Mouse (Mus musculus) small intestine, adult 10 weeks (tissue): ENCODE measurements around the gene Fam193b. TPM values are rescaled to one million over a fixed set of nuclear protein-coding genes. Genes with fewer than 3 reads are reported as not detected.

Source experiments
- polyA plus RNA-seq: library from polyadenylated mRNA; stranded (reverse); fragments of 350-450 nt; fragmentation: Illumina TruSeq; extraction: RNeasy Lipid Tissue Mini Kit (QIAGEN cat#74804); gene quantifications from one replicate; pipeline ENCODE4 v1.2.3, GENCODE M21; 2014; ENCODE audit warnings: low replicate concordance

Fam193b gene
- 3.7 TPM for polyA plus RNA-seq

DNA sequence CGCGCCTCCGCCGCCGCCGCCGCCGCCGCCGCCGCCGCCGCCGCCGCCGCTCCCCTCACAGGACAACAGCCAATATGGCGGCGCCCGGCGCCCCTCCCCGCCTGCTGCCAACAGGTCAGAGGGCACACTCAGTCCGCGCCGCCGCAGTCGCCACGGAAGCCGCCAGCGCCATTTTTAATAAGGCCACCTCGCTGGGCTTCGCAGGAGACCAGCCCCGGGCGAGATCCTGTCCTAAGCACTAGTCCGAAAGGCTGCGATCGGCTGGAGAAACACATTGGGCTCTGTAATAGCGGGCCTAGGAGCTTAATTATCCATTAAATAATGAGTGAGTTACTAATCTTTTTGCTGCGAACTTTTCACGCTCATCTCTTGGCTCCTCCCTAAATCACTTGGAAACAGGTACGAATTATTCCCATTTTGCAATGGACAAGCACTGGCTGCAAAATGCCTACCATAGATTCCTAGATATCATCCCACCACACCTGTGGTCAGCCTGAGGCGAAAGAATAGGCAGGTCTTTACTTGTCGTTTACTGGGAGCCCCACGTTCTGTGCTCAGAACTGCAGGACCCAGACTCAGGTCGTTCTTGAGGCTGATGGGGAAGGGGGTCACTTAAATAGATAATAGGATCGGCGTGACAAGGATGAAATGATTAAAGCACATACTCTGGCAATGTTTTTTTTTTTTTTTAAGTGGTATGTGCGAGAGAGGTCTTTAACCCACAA lies at the start of gene Fam193b:
Gene Fam193b (minus strand): TSS at position 94 of the 725 bp plus-strand sequence.

DNA sequence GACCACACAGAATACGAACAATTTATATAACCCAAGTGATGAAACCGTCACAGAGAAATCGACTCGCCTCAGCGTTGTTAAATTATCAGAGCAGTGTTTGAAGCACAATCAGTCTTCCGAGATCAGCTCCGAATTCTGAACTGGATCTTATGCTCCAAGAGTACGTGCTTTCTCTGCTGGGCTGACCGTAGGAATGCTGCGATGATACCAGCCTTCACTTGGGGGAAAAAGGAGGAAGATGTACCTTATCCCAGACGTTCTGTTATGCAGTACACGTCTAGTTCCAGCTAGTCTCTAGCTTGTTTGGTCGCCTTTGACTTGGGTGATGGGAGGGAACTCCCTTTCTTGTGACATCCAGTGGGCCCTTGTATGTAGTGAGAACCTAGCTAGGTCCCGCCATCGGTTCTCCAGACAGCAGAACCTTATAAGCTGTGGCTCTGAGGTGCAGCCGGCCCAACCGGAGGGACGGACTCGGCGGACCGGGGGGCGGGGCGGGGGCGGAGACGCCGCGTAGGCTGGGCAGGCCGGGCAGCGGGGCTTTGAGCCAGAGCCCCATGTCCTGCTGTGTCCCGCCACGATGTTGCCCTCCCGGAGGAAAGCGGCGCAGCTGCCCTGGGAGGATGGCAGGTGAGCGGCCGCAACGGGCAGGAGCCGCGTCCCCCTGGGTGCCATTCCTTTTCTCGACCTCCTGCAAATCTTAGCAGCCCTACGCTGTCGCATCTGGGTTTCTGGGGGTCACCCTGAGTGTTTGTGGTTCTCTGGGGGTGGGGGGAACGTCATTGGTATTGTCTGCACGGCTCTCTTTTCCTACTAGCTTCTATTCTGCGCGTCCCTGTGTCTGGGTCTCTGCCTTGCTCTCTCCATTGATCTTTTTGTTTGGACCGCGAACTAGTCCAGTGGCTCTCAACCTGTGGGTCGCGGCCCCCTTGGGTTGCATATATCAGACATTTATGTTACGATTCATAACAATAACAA lies 28.9 kb upstream of the Fam193b start, which contains the start of gene B4galt7:
Gene B4galt7 (plus strand): TSS at position 331 of the 975 bp plus-strand sequence.

DNA sequence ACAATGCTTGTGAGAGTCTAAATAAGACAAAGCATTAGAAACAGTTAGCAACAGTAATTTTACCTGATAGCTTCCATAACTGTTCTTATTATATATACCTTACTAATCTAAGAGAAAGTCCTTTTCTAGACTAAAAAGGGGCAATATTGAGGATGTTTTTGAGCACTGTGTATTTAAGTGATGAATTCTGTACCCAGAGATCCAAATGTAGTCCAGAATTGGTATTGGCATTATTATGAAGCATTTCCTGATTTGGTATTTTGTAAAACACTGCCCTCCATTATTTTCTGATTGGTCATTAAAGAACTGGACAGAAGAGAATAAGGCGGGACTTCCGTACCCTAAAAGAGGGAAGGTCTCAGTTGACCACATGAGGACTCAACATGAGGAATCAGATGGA lies 2.5 kb upstream of the Fam193b start, which contains the start of gene Tmed9:
Gene Tmed9 (plus strand): TSS at position 301 of the 400 bp plus-strand sequence.

DNA sequence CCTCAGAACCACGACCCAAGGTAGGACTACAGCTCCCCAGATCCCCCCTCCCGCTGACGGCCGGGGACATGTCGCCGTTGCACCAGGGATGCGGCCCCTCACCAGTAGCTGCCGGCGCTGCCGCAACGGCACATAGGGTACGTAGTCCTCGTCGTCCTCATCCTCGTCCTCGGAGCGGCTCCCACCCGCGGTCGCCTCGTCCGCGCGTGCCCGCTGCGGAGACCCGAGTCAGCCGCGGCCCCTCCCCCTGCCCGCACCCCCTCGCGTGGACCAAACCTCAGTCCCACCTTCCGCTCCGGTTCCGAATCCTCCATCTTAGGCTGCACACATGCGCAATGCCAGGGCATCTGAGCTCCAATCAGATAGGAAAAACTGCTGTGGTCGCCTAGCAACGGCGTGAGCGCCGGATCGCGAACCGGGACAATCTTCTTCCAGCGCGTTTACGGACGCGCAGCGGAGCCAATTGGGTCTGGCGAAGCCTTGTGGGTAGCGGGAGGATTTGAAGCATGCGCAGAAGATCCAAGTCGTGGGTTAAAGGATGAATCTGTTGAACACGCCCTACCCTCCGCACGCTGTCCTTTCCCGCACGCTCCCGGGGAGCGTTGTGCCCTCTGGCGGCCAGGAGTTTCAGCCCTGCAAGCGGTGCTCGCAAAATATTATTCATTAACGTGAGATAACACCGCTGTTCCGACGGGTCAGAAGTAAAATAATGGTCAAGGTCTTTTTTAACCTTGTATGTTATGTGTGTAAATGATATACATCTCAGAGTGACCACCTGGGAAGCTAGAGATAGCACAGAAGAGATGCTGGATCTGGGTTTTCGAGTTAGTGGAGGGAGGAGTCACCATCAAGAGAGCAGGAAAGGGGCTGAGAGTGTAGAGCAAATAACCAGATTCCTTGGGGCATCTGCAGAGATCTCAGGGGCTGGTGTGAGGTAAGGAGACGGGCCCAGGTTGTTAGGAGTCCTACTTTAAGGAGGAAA lies 34.4 kb downstream of the Fam193b start, which contains the start of gene Ddx41:
Gene Ddx41 (minus strand): TSS at position 465 of the 982 bp plus-strand sequence.

DNA sequence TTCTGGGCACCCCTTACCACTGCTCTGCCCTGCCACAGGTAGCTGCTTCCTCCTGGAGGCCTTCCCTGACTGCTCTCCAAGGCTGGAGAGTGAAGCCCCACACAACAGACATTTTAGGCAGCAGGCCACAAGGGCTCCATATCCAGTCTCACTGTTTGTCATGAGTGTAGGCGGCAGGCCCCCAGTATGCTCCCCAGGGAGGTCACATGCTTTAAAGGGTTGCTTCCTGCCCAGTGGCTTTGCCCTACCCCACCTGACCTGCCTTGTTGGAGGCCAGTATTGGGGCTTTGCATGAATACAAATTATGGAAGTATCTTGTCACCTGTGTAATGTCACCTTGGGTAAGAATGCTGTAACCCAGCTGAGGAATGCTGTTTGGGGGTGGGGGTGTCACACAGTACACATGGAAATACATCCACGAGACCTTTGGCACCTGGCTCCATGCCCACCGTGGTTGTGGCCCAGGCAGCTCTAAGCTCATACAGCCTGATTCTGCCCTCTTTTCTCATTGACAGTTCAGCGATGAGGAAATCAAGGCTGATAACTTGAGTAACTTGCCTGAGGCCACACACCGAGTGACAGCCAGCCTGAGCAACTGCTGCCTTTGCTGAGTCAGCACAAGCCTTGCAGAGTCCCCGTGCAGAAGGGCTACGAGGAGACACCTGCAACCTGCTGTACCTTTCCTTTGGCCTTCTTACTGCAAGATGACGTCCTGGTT lies 41.6 kb downstream of the Fam193b start, which contains the start of gene Dok3:
Gene Dok3 (minus strand): TSS at position 99 of the 718 bp plus-strand sequence.

DNA sequence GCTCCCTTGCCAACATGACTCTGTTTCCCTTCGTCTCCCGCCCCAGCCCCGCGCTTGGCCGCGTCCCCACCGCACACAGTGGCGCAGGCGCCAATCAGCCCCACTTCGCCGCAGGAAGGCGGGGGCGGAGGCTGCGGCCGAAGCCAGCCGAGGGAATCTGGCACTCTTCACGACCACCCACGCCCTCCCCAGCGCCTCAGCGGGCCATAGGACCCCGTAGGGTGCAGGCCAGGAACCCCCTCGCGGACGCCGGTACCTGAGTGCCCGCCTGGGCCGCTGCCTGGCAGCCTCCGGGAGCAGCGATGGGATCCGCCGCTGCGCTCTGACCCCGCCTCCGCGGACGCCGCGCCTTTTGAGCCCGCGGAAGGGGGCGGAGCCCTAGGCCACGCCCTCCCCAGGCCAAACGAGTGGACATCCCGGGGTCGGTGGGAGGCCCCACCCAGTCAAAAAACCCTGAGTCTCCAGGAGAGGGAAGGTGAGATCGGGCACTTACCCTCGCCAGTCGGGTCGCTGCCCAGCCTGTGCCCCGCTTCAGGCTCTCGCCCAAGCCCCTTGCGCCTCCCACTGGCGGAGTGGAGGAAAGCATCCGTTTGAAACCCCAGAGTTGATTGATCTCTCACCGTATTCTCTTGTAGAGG lies 57.7 kb downstream of the Fam193b start, which contains the start of gene Pdlim7:
Gene Pdlim7 (minus strand): TSS at position 566 of the 638 bp plus-strand sequence.

Other genes with a start within 250 kb of the Fam193b start
- gene Rab24, start 249.2 kb downstream of the Fam193b start, polyA plus RNA-seq = 13.8 TPM
- gene Mxd3, start 241.3 kb downstream of the Fam193b start, polyA plus RNA-seq = 0.30 TPM
- 30.2 TPM for gene Lman2, start 208.3 kb downstream of the Fam193b start, polyA plus RNA-seq
- gene Rgs14, start 201.4 kb downstream of the Fam193b start, polyA plus RNA-seq = not detected
- gene Slc34a1, start 172.9 kb downstream of the Fam193b start, polyA plus RNA-seq = not detected
- gene Pfn3, start 155.9 kb downstream of the Fam193b start, polyA plus RNA-seq = not detected
- gene F12, start 144.3 kb downstream of the Fam193b start, polyA plus RNA-seq = not detected
- gene Grk6, start 126.0 kb downstream of the Fam193b start, polyA plus RNA-seq = 3.2 TPM
- not detected for gene Prr7, start 106.9 kb downstream of the Fam193b start, polyA plus RNA-seq
- 0.26 TPM for gene Dbn1, start 83.0 kb downstream of the Fam193b start, polyA plus RNA-seq
- gene Pdlim7, start 57.4 kb downstream of the Fam193b start, polyA plus RNA-seq = 0.26 TPM
- 0.19 TPM for gene Dok3, start 41.8 kb downstream of the Fam193b start, polyA plus RNA-seq
- gene Ddx41, start 34.5 kb downstream of the Fam193b start, polyA plus RNA-seq = 1.0 TPM
- gene Tmed9, start 2.6 kb upstream of the Fam193b start, polyA plus RNA-seq = 22.9 TPM
- 1.4 TPM for gene B4galt7, start 28.8 kb upstream of the Fam193b start, polyA plus RNA-seq
- 48.8 TPM for gene Caml, start 51.9 kb upstream of the Fam193b start, polyA plus RNA-seq
- gene Ddx46, start 63.9 kb upstream of the Fam193b start, polyA plus RNA-seq = 63.4 TPM
- 83.1 TPM for gene B230219D22Rik, start 122.0 kb upstream of the Fam193b start, polyA plus RNA-seq
- gene Txndc15, start 143.5 kb upstream of the Fam193b start, polyA plus RNA-seq = 83.0 TPM
- gene Pcbd2, start 156.2 kb upstream of the Fam193b start, polyA plus RNA-seq = 12.2 TPM
- gene Catsper3, start 213.4 kb upstream of the Fam193b start, polyA plus RNA-seq = not detected